Mouse (Mus musculus): ENCODE data around the gene Inka2. TPM values are rescaled to one million over a fixed set of nuclear protein-coding genes. Genes with fewer than 3 reads are reported as not detected.

The Inka2 gene
- total RNA-seq (2023): not detected in 2 replicates

DNA sequence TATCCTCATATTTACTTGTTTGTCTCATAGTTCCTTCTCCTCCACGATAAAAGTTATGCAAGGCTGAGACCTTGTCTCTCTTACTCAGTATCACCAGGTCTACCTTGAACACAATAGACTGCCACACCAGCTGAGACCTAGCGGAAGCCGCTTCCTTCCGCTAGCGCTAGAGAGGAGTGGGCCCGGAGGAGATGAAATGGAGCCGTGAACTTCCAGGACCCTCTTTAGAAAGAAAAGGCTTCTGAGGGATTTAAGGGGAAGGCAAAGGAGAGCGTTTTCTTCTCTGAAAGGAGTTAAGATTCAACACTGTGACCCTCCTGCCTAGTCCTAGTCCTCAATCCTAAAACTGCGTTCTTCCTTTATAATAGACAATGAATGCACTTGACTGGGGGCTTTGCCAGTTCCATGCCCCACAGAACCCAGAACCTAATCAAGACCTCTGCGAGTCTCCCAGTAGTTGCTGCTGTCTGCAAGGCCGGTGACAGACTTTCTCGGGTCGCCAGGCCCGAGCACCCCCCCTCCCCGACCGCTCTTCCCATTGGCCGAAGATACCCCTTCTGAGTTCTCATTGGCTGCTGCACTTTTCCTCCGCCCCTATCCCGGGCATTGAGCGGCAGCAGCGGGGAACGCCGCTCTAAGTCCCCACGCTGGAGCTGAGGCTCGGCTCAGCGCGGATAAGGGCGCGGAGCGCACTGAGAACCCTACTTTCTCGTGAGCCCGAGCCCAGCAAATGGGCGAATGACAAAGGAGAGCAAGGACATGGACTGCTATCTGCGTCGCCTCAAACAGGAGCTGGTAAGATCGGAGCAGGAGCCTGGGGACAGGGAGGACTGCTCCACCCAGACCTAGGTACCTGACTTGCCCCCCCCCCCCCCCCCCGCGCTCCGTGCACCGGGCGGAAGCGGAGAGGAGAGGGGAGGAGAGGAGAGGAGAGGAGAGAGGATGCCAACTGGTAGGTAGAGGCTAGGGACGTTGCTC is at the start of gene Inka2:
TSS of gene Inka2 (plus strand) at position 569 of the 978 bp plus-strand sequence.

GRCm38 (mm10) chr3:105687324-105688060 is 16.9 kb upstream of the Inka2 start, which contains the start of gene Ddx20:
Gene Ddx20, minus strand, starts transcription at chr3:105687574.

Other genes with a start within 250 kb of the Inka2 start
- gene Ddx20, start 17.0 kb upstream of the Inka2 start, total RNA-seq (2023): 14.4 and 17.0 TPM in 2 replicates
- gene Rap1a, start 96.7 kb downstream of the Inka2 start, total RNA-seq (2023): 114 and 140 TPM in 2 replicates
- 1.7 and 2.8 TPM in 2 replicates for gene Adora3, start 166.3 kb downstream of the Inka2 start, total RNA-seq (2023)
- 0.57 and 0.82 TPM in 2 replicates for gene Tmigd3, start 166.3 kb downstream of the Inka2 start, total RNA-seq (2023)
- gene I830077J02Rik, start 228.1 kb downstream of the Inka2 start, total RNA-seq (2023): 66.2 and 82.4 TPM in 2 replicates

All from neutrophil, adult 65 days (primary cell).